Mouse (Mus musculus): ENCODE results near the gene Ccnd3.

DNA sequence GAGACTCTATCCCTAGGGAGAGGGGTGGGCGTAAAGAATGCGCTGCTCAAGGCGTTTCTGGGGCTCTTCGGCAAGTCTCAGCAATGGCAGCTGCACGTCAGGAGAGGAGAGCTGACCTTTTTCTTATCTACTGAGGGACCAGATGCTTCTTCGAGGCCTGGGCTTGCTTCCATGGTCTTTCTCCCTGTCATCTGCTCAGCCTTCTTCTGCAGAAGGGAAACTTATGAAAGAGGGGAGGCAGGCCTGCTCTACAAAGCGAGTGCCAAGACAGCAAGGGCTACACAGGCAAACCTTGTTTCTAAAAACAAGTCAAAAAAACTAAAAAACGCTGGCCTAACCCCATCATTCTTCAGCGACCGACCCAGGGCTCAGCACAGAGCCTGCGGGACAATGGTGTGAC, 70.0 kb downstream of the Ccnd3 start:
- TF ChIP-seq CTCF (IDR thresholded peaks at IDR 0.05; ENCODE audit: borderline replicate concordance, extremely low read depth, insufficient read depth, insufficient read length) (no peak), POLR2A (IDR thresholded peaks at IDR 0.05; ENCODE audit: borderline replicate concordance, extremely low read depth, insufficient read depth, insufficient read length, poor library complexity, severe bottlenecking) (no peak)

Data from brain, embryonic 14.5 days (tissue).